Mouse (Mus musculus) midbrain, embryonic 16.5 days (tissue): Measurements from ENCODE around the gene Wasf2. TPM values are rescaled to one million over a fixed set of nuclear protein-coding genes. Genes with fewer than 3 reads are reported as not detected.

Source experiments
- ATAC-seq: fragments of 200-750 bp; cut with Nextera tagmentation; 2 replicates; pipeline ENCODE4 v1.8.0; 2017; ENCODE audit warnings: moderate TSS enrichment
- H3K27ac ChIP-seq: fragments of 300-500 bp; sonication (generic); 2 replicates; pipeline ENCODE4 v1.5.1; 2014; ENCODE audit warnings: mild to moderate bottlenecking, low read length, mixed read lengths
- H3K27me3 ChIP-seq: fragments of 300-500 bp; sonication (generic); 2 replicates; pipeline ENCODE4 v1.6.1; 2014; ENCODE audit warnings: low read depth, low read length, mixed read lengths; ENCODE audit not compliant: control insufficient read depth, insufficient read depth
- H3K36me3 ChIP-seq: fragments of 300-500 bp; sonication (generic); 2 replicates; pipeline ENCODE4 v1.6.1; 2014; ENCODE audit warnings: mild to moderate bottlenecking, low read length, moderate library complexity, mixed read lengths; ENCODE audit not compliant: control insufficient read depth, insufficient read depth
- H3K4me1 ChIP-seq: fragments of 300-500 bp; sonication (generic); 2 replicates; pipeline ENCODE4 v1.6.1; 2014; ENCODE audit warnings: mild to moderate bottlenecking, low read length, mixed read lengths; ENCODE audit not compliant: control insufficient read depth, insufficient read depth
- H3K4me2 ChIP-seq: fragments of 300-500 bp; sonication (generic); 2 replicates; pipeline ENCODE4 v1.6.1; 2014; ENCODE audit warnings: mild to moderate bottlenecking, low read length, mixed read lengths
- H3K4me3 ChIP-seq: fragments of 300-500 bp; sonication (generic); 2 replicates; pipeline ENCODE4 v1.5.1; 2014; ENCODE audit warnings: low read depth, mild to moderate bottlenecking, low read length, moderate library complexity, mixed read lengths
- H3K9ac ChIP-seq: fragments of 300-500 bp; sonication (generic); 2 replicates; pipeline ENCODE4 v1.6.1; 2014; ENCODE audit warnings: low read depth, low read length, mixed read lengths
- H3K9me3 ChIP-seq: fragments of 300-500 bp; sonication (generic); replicated peaks from 2 replicates; pipeline ENCODE4 v1.6.1; 2014; ENCODE audit warnings: mild to moderate bottlenecking, low read length, mixed read lengths; ENCODE audit not compliant: control insufficient read depth, poor library complexity, severe bottlenecking
- WGBS: fragments of 180-500 bp; shearing (Covaris S2); extraction: QIAGEN DNeasy Blood & Tissue Kit; methylation state at CpG from one replicate; pipeline ENCODE4 v1.1.7; 2014; 5-methylcytosine and 5-hydroxymethylcytosine counted together
- polyA plus RNA-seq: library from polyadenylated mRNA; unstranded; fragments of >200 nt; fragmentation: Nextera tagmentation; extraction: Ambion mirVana; gene quantifications from 2 replicates; pipeline ENCODE4 v1.2.1, GENCODE M21; 2015

Gene Wasf2
- polyA plus RNA-seq, 1 experiment from 2014 or later, result 20.1 TPM

GRCm38 (mm10) chr4:133234771-133235170 is 104.5 kb downstream of the Wasf2 start:
- Histone ChIP-seq H3K4me2 (no peak overlapping the region), H3K9ac (no peak overlapping the region), H3K27ac (no peak overlapping the region), H3K27me3 (peaks cover 2% of the 10 kb centered on the region; the same call in 1 of the 2 replicates), H3K9me3 (no peaks in the 10 kb centered on the region), H3K36me3 (no peaks in the 10 kb centered on the region), H3K4me3 (no peak overlapping the region), H3K4me1 (no peaks in the 10 kb centered on the region)
- no peak for ATAC-seq
- 60% methylated on average over 5 of the region's 5 CpGs for WGBS

GRCm38 (mm10) chr4:133235415-133235814 is 105.1 kb downstream of the Wasf2 start:
- ATAC-seq, result no peak
- H3K4me3 ChIP-seq, result no peak overlapping the region
- WGBS, result 79% methylated on average over 5 of the region's 5 CpGs
- H3K36me3 ChIP-seq, result no peaks in the 10 kb centered on the region
- no peak overlapping the region for H3K27ac ChIP-seq
- H3K4me1 ChIP-seq, result no peaks in the 10 kb centered on the region
- no peaks in the 10 kb centered on the region for H3K9me3 ChIP-seq
- H3K27me3 ChIP-seq, result peaks cover 9% of the 10 kb centered on the region
- no peak overlapping the region for H3K4me2 ChIP-seq
- H3K9ac ChIP-seq, result no peak overlapping the region

- ATAC-seq, result no peak
- no peak overlapping the region for H3K4me2 ChIP-seq
- no peaks in the 10 kb centered on the region for H3K36me3 ChIP-seq
- WGBS, result 75% methylated on average over 3 of the region's 4 CpGs
- H3K9ac ChIP-seq, result no peak overlapping the region
- no peak overlapping the region for H3K4me3 ChIP-seq
- H3K9me3 ChIP-seq, result no peaks in the 10 kb centered on the region
- peaks cover 6% of the 10 kb centered on the region for H3K4me1 ChIP-seq
- H3K27me3 ChIP-seq, result peaks cover 33% of the 10 kb centered on the region
- no peak overlapping the region for H3K27ac ChIP-seq
These were observed 107.6 kb downstream of the Wasf2 start for GRCm38 (mm10) chr4:133237911-133238310.

GRCm38 (mm10) chr4:133240490-133240921 is 110.2 kb downstream of the Wasf2 start, which contains the start of gene Map3k6:
Gene Map3k6 (plus strand): TSS chr4:133240818.
- Histone ChIP-seq H3K9me3 (no peaks in the 10 kb centered on the region), H3K27me3 (peaks cover 48% of the 10 kb centered on the region), H3K4me3 (peak within 1 kb of the TSS; percentile 58), H3K36me3 (no peaks in the 10 kb centered on the region), H3K4me2 (peak within 1 kb of the TSS; percentile 86), H3K27ac (no peak within 1 kb of the TSS), H3K4me1 (peaks cover 6% of the 10 kb centered on the region), H3K9ac (peak within 1 kb of the TSS; percentile 69)
- WGBS, result 7% methylated on average over 16 of the region's 16 CpGs
- ATAC-seq, result no peak

GRCm38 (mm10) chr4:133240934-133241908 is 110.9 kb downstream of the Wasf2 start:
- under 1% methylated on average over 78 of the region's 78 CpGs for WGBS
- Histone ChIP-seq H3K9ac (peak overlapping the region; percentile 69), H3K4me3 (peak overlapping the region; percentile 58), H3K4me1 (peaks cover 6% of the 10 kb centered on the region), H3K4me2 (peak overlapping the region; percentile 86), H3K36me3 (no peaks in the 10 kb centered on the region), H3K9me3 (no peaks in the 10 kb centered on the region), H3K27me3 (peaks cover 50% of the 10 kb centered on the region), H3K27ac (no peak overlapping the region)
- ATAC-seq, result peak; percentile 91

GRCm38 (mm10) chr4:133241910-133242309 is 111.6 kb downstream of the Wasf2 start:
- WGBS, result 35% methylated on average over 11 of the region's 11 CpGs
- H3K27ac ChIP-seq, result no peak overlapping the region
- H3K9ac ChIP-seq, result peak overlapping the region; percentile 30; the same call in 1 of the 2 replicates
- no peaks in the 10 kb centered on the region for H3K36me3 ChIP-seq
- H3K4me2 ChIP-seq, result peak overlapping the region; percentile 86
- H3K4me3 ChIP-seq, result peak overlapping the region; percentile 58
- no peak for ATAC-seq
- H3K27me3 ChIP-seq, result peaks cover 50% of the 10 kb centered on the region
- no peaks in the 10 kb centered on the region for H3K9me3 ChIP-seq
- H3K4me1 ChIP-seq, result peaks cover 6% of the 10 kb centered on the region

GRCm38 (mm10) chr4:133242710-133243109 is 112.4 kb downstream of the Wasf2 start:
- H3K27me3 ChIP-seq, result peaks cover 55% of the 10 kb centered on the region
- WGBS, result 58% methylated on average over 9 of the region's 9 CpGs

GRCm38 (mm10) chr4:133243538-133243937 is 113.2 kb downstream of the Wasf2 start:
- Histone ChIP-seq H3K4me2 (no peak overlapping the region), H3K4me1 (peaks cover 6% of the 10 kb centered on the region), H3K36me3 (no peaks in the 10 kb centered on the region), H3K4me3 (no peak overlapping the region), H3K27me3 (peaks cover 63% of the 10 kb centered on the region), H3K27ac (no peak overlapping the region), H3K9me3 (no peaks in the 10 kb centered on the region), H3K9ac (no peak overlapping the region)
- ATAC-seq, result no peak
- WGBS, result 82% methylated on average over 13 of the region's 13 CpGs

More at GRCm38 (mm10) chr4:133242710-133243109, 112.4 kb downstream of the Wasf2 start:
- no peak for ATAC-seq
- no peaks in the 10 kb centered on the region for H3K9me3 ChIP-seq
- peaks cover 6% of the 10 kb centered on the region for H3K4me1 ChIP-seq
- no peak overlapping the region for H3K27ac ChIP-seq
- H3K36me3 ChIP-seq, result no peaks in the 10 kb centered on the region
- H3K4me2 ChIP-seq, result no peak overlapping the region
- no peak overlapping the region for H3K4me3 ChIP-seq
- H3K9ac ChIP-seq, result no peak overlapping the region

GRCm38 (mm10) chr4:133244289-133244688 is 114.0 kb downstream of the Wasf2 start:
- peaks cover 65% of the 10 kb centered on the region for H3K27me3 ChIP-seq
- WGBS, result 93% methylated on average over 1 of the region's 1 CpGs
- ATAC-seq, result no peak
- H3K36me3 ChIP-seq, result no peaks in the 10 kb centered on the region
- H3K4me2 ChIP-seq, result no peak overlapping the region
- peaks cover 6% of the 10 kb centered on the region for H3K4me1 ChIP-seq
- no peak overlapping the region for H3K27ac ChIP-seq
- no peak overlapping the region for H3K9ac ChIP-seq
- no peaks in the 10 kb centered on the region for H3K9me3 ChIP-seq
- H3K4me3 ChIP-seq, result no peak overlapping the region
